Mouse (Mus musculus): ENCODE data around the gene Nrn1. TPM values are rescaled to one million over a fixed set of nuclear protein-coding genes. Genes with fewer than 3 reads are reported as not detected.

Nrn1 gene
- not detected for total RNA-seq (2023)

DNA sequence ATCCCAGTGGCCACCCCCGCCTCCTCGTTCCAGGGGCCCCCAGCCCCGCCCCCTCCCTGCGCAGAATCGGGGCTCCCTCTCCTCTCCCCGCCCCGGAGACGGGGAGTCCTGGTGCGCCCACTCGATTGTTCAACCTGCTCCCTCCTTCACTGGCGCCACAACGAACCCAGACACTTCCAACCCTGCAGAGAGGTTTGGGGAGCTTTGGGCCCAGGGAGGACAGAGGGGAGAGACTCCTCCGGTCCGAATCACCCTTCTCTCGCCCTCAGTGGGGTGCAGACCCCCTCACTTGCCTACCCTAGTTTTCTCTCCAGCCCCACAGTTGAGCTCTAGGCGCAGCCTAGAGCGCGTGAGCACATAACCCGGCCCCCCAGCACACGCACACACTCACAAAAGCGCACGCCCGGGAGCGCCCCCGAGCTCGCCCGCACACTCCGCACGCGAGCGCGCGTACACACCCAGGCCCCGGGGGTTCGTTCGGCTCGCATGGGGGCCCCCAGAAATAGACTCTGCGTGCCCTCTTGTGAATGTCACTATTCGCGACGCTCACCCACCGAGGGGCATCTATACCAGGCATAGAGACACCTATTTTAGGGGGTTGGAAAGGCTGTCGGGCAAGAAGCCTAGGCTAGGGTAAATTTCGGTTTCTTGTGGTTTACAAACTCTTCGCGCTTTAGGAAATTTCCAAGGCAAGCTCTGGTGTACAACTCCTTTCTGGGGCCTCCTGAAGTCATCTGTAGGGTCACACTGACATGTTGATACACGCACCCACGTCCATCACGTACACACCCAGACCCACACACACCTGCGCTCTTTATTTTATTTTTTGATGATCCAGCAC is at the start of gene Nrn1:
TSS of gene Nrn1 (minus strand) at position 401 of the 841 bp plus-strand sequence.

Measured in monocyte, adult 59 days (primary cell).